Mouse (Mus musculus): ENCODE measurements around the gene Chp2. TPM values are rescaled to one million over a fixed set of nuclear protein-coding genes. Genes with fewer than 3 reads are reported as not detected.
"Not testable (repeated sequence)": the region's sequence is repeated elsewhere in the genome, so short reads cannot be mapped to it uniquely, and the experiment has no call there.

The Chp2 gene
- polyA plus RNA-seq, 1 experiment from 2014 or later: 0.96 TPM

DNA sequence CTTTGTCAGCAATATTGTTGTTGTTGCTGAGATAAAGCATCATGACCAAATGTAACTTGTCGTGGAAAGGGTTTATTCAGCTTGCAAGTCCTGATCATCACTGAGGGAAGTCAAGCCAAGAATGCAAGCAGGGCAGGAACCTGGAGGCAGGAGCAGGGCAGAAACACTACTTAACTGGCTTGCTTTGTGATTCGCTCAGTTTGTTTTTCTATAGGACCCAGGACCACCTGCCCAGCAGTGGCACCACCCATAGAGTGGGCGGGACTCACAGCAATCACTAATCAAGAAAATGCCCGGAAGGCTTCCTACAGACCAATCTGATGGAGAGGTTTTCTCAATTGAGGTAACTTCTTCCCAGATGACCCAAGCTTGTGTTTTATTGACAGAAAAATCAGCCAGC is 10.6 kb downstream of the Chp2 start:
- 76% methylated on average over 4 of the region's 4 CpGs for WGBS
- H3K4me1 ChIP-seq (ENCODE audit: control insufficient read depth, insufficient read depth, low read length): no peaks in the 10 kb centered on the region

DNA sequence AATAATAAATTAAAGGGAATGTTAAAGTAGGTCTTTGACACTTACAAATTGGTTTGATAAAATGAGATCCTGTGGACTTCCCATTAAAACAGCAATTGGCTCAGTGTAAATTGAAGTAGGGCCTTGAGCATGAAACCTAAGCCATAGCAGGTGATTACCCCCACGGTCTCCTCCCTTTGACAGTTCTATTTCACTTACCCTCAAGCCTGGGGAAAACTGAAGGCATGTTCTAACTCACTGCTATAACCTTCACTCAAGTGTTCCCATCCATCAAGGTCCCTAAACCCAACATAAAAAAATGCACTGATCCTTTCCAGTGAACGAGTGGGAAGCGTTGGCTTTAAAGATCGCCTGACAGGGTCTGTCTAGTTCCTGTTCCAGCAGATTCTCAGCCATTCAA is 11.6 kb downstream of the Chp2 start:
- Histone ChIP-seq H3K9ac (replicated peaks; ENCODE audit: low read depth, low read length) (no peak overlapping the region), H3K36me3 (ENCODE audit: control insufficient read depth, insufficient read depth, low read length) (no peaks in the 10 kb centered on the region), H3K4me3 (ENCODE audit: low read depth, low read length) (no peak overlapping the region), H3K4me1 (ENCODE audit: control insufficient read depth, insufficient read depth, low read length) (no peaks in the 10 kb centered on the region), H3K4me2 (ENCODE audit: low read depth, low read length) (no peak overlapping the region), H3K27ac (ENCODE audit: low read depth, low read length) (no peak overlapping the region), H3K27me3 (ENCODE audit: control insufficient read depth, insufficient read depth, low read length) (no peaks in the 10 kb centered on the region), H3K9me3 (ENCODE audit: control insufficient read depth, low read length) (no peaks in the 10 kb centered on the region)
- no peak for ATAC-seq (ENCODE audit: low read depth)
- 76% methylated on average over 4 of the region's 4 CpGs for WGBS

More for the DNA sequence above, 10.6 kb downstream of the Chp2 start:
- Histone ChIP-seq H3K9me3 (ENCODE audit: control insufficient read depth, low read length) (no peaks in the 10 kb centered on the region), H3K27ac (ENCODE audit: low read depth, low read length) (no peak overlapping the region), H3K9ac (replicated peaks; ENCODE audit: low read depth, low read length) (no peak overlapping the region), H3K27me3 (ENCODE audit: control insufficient read depth, insufficient read depth, low read length) (no peaks in the 10 kb centered on the region), H3K36me3 (ENCODE audit: control insufficient read depth, insufficient read depth, low read length) (no peaks in the 10 kb centered on the region), H3K4me2 (ENCODE audit: low read depth, low read length) (no peak overlapping the region), H3K4me3 (ENCODE audit: low read depth, low read length) (no peak overlapping the region)
- ATAC-seq (ENCODE audit: low read depth): no peak

DNA sequence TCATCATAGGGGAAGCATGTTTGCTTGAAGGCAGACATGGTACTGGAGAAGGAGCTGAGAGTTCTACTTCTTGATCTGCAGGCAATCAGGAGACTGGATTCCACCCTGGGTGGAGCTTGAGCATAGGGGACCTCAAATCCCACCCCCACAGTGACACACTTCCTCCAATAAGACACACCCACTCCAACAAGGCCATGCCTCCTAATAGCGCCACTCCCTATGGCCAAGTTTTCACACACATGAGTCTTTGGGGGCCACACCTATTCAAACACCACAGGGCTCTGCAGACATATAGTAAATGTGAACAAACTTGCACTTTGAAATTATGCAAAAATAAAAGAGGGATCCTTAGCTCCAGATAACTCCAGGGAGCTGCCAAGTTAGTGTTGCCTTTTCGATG is 19.6 kb downstream of the Chp2 start:
- WGBS: 94% methylated on average over 2 of the region's 2 CpGs
- Histone ChIP-seq H3K9me3 (ENCODE audit: control insufficient read depth, low read length) (no peaks in the 10 kb centered on the region), H3K27me3 (ENCODE audit: control insufficient read depth, insufficient read depth, low read length) (no peaks in the 10 kb centered on the region), H3K4me3 (ENCODE audit: low read depth, low read length) (no peak overlapping the region), H3K9ac (replicated peaks; ENCODE audit: low read depth, low read length) (no peak overlapping the region), H3K27ac (ENCODE audit: low read depth, low read length) (no peak overlapping the region), H3K4me1 (ENCODE audit: control insufficient read depth, insufficient read depth, low read length) (no peaks in the 10 kb centered on the region), H3K4me2 (ENCODE audit: low read depth, low read length) (no peak overlapping the region), H3K36me3 (ENCODE audit: control insufficient read depth, insufficient read depth, low read length) (no peaks in the 10 kb centered on the region)
- ATAC-seq (ENCODE audit: low read depth): no peak

DNA sequence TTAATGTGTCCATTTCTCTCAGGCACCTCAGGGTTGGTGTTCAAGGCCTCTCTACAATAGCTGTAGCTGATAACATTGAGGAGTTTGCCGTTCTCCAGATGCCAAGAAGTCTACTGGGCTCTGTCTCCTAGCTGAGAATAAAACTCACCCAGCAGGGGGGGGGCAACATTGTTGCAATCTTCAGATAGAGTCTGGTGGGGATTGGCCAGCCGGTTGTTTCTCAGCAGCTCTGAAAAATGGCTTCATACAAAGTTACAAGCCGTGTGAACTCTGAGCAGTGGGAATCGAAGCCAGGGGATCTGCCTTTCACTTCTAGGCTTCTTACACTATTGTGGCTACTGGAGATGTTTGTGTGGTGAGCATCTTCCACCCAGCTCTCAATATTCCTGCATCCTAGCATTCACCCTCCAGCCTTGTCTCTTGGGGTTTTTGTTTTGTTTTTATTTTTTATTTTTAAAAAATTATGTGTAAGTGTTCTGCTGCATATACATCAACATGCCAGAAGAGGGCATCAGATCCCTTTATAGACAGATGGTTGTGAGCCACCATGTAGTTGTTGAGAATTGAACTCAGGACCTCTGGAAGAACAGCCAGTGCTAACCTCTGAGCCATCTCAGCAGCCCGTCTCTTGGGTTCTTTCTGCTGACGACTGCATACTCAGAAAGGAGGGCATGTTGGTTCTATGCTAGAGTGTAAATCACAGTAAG is 21.3 kb downstream of the Chp2 start:
- Histone ChIP-seq H3K36me3 (ENCODE audit: control insufficient read depth, insufficient read depth, low read length) (no peaks in the 10 kb centered on the region), H3K4me3 (ENCODE audit: low read depth, low read length) (no peak overlapping the region), H3K4me1 (ENCODE audit: control insufficient read depth, insufficient read depth, low read length) (no peaks in the 10 kb centered on the region), H3K27me3 (ENCODE audit: control insufficient read depth, insufficient read depth, low read length) (no peaks in the 10 kb centered on the region), H3K9ac (replicated peaks; ENCODE audit: low read depth, low read length) (no peak overlapping the region), H3K9me3 (ENCODE audit: control insufficient read depth, low read length) (no peaks in the 10 kb centered on the region), H3K4me2 (ENCODE audit: low read depth, low read length) (no peak overlapping the region), H3K27ac (ENCODE audit: low read depth, low read length) (no peak overlapping the region)
- WGBS: 76% methylated on average over 6 of the region's 6 CpGs
- ATAC-seq (ENCODE audit: low read depth): no peak

DNA sequence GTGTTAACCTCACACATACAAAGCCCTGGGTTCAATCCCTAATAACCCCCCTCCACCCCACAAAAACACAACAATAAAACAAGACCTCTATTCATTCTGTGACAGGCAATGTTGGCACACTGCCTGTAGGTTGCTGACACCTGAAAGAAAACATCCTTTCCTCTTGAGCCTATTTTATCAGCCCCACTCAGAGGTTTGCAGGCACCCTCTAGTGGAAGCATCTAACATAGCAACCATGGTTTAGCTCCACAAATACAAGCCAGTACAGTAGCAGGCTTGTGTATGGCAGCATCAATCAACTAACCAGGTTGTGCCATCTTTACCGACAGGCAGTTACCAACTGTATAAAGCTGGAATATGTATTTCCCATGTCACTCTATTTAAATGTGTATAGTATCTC is 23.0 kb downstream of the Chp2 start:
- no peak for ATAC-seq (ENCODE audit: low read depth)
- H3K4me1 ChIP-seq (ENCODE audit: control insufficient read depth, insufficient read depth, low read length): no peaks in the 10 kb centered on the region
- no peaks in the 10 kb centered on the region for H3K9me3 ChIP-seq (ENCODE audit: control insufficient read depth, low read length)
- H3K4me2 ChIP-seq (ENCODE audit: low read depth, low read length): no peak overlapping the region
- H3K36me3 ChIP-seq (ENCODE audit: control insufficient read depth, insufficient read depth, low read length): no peaks in the 10 kb centered on the region
- H3K27me3 ChIP-seq (ENCODE audit: control insufficient read depth, insufficient read depth, low read length): no peaks in the 10 kb centered on the region
- 50% methylated on average over 1 of the region's 1 CpGs for WGBS
- no peak overlapping the region for H3K4me3 ChIP-seq (ENCODE audit: low read depth, low read length)
- no peak overlapping the region for H3K27ac ChIP-seq (ENCODE audit: low read depth, low read length)
- H3K9ac ChIP-seq (replicated peaks; ENCODE audit: low read depth, low read length): no peak overlapping the region

DNA sequence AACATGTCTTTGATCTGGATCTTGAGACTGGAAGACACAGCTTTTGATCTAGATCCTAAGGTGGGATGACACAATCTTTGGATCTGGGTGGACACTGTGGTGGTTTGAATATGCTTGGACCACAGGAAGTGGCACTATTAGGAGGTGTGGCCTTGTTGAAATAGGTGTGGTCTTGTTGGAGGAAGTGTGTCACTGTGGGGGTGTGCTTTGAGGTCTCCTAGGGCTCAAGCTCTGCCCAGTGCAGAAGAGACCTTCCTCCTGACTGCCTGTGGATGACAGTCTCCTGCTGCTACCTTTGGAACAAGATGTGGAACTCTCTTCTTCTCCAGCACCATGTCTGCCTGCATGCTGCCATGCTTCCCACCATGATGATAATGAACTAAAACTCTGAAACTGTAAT is 23.4 kb downstream of the Chp2 start:
- ATAC-seq (ENCODE audit: low read depth); H3K27me3 ChIP-seq (ENCODE audit: control insufficient read depth, insufficient read depth, low read length); H3K9ac ChIP-seq (replicated peaks; ENCODE audit: low read depth, low read length); H3K4me3 ChIP-seq (ENCODE audit: low read depth, low read length); H3K9me3 ChIP-seq (ENCODE audit: control insufficient read depth, low read length); H3K36me3 ChIP-seq (ENCODE audit: control insufficient read depth, insufficient read depth, low read length); H3K4me2 ChIP-seq (ENCODE audit: low read depth, low read length); H3K4me1 ChIP-seq (ENCODE audit: control insufficient read depth, insufficient read depth, low read length); H3K27ac ChIP-seq (ENCODE audit: low read depth, low read length): not testable (repeated sequence)

DNA sequence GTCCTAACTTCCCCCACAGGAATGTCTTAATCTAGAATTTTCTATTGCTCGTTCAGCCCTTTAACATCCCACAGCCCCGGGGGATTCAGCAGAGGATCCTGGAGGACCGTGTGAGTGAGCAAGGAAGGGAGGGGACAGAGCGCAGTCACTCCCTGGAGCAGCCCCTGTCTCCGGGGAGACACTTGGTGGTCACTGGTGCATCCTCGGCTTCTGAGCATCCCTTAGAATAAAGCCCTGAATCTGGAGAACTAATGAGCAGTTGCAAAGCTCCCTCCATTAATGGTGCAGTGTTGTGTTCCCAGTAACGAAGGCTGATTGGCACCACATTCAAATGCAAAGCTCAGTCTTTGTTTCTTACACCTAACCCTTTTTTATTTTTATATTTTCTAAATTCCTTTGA is 24.9 kb downstream of the Chp2 start:
- no peaks in the 10 kb centered on the region for H3K27me3 ChIP-seq (ENCODE audit: control insufficient read depth, insufficient read depth, low read length)
- H3K4me1 ChIP-seq (ENCODE audit: control insufficient read depth, insufficient read depth, low read length): no peaks in the 10 kb centered on the region
- no peak overlapping the region for H3K27ac ChIP-seq (ENCODE audit: low read depth, low read length)
- ATAC-seq (ENCODE audit: low read depth): peak; percentile 69; the same call in 1 of the 2 replicates
- H3K4me2 ChIP-seq (ENCODE audit: low read depth, low read length): no peak overlapping the region
- H3K9me3 ChIP-seq (ENCODE audit: control insufficient read depth, low read length): no peaks in the 10 kb centered on the region
- H3K4me3 ChIP-seq (ENCODE audit: low read depth, low read length): no peak overlapping the region
- no peak overlapping the region for H3K9ac ChIP-seq (replicated peaks; ENCODE audit: low read depth, low read length)
- H3K36me3 ChIP-seq (ENCODE audit: control insufficient read depth, insufficient read depth, low read length): no peaks in the 10 kb centered on the region
- WGBS: 38% methylated on average over 7 of the region's 7 CpGs

DNA sequence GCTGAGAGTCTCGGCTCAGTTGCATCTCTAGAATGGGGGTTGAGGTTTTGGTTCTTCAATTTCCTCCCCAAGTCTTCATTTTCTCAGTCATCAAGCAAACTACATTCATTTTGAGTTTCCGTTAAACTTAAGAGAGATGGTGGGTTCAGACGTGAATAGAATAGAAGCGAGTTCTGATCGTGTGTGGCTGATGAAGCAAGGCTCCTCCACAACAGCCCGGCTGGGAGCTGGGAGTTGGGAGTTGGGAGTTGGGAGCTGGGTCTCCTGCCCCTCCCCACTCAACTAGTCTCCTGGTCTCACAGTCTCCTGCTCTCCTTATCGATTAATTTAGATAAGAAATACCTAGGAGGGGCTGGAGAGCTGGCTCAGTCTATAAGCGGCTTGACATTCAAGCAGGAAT is 25.3 kb downstream of the Chp2 start:
- H3K36me3 ChIP-seq (ENCODE audit: control insufficient read depth, insufficient read depth, low read length): no peaks in the 10 kb centered on the region
- H3K27me3 ChIP-seq (ENCODE audit: control insufficient read depth, insufficient read depth, low read length): no peaks in the 10 kb centered on the region
- H3K9me3 ChIP-seq (ENCODE audit: control insufficient read depth, low read length): no peaks in the 10 kb centered on the region
- H3K4me1 ChIP-seq (ENCODE audit: control insufficient read depth, insufficient read depth, low read length): no peaks in the 10 kb centered on the region
- WGBS: 69% methylated on average over 8 of the region's 8 CpGs
- no peak for ATAC-seq (ENCODE audit: low read depth)
- no peak overlapping the region for H3K4me3 ChIP-seq (ENCODE audit: low read depth, low read length)
- no peak overlapping the region for H3K27ac ChIP-seq (ENCODE audit: low read depth, low read length)
- no peak overlapping the region for H3K9ac ChIP-seq (replicated peaks; ENCODE audit: low read depth, low read length)
- H3K4me2 ChIP-seq (ENCODE audit: low read depth, low read length): no peak overlapping the region

DNA sequence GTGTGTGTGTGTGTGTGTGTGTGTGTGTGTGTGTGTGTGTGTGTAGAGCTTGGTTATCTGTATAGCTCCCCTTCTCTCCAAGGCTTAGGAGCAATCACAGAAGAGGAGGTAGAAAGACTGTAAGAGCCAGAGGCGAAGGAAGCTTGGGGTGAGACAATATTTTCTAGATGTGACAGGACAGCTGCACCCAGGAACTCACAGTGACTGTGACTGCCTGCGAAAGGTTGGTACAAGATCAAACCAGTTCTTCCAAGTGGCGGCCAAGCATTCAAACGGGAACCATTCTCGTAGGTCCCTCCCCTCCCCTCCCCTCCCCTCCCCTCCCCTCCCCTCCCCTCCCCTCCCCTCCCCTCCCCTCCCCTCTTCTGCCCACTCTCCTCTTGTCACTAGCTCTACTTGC is 26.7 kb downstream of the Chp2 start:
- no peaks in the 10 kb centered on the region for H3K36me3 ChIP-seq (ENCODE audit: control insufficient read depth, insufficient read depth, low read length)
- H3K4me1 ChIP-seq (ENCODE audit: control insufficient read depth, insufficient read depth, low read length): no peaks in the 10 kb centered on the region
- no peak for ATAC-seq (ENCODE audit: low read depth)
- no peak overlapping the region for H3K4me3 ChIP-seq (ENCODE audit: low read depth, low read length)
- no peak overlapping the region for H3K4me2 ChIP-seq (ENCODE audit: low read depth, low read length)
- H3K9ac ChIP-seq (replicated peaks; ENCODE audit: low read depth, low read length): no peak overlapping the region
- H3K9me3 ChIP-seq (ENCODE audit: control insufficient read depth, low read length): no peaks in the 10 kb centered on the region
- no peaks in the 10 kb centered on the region for H3K27me3 ChIP-seq (ENCODE audit: control insufficient read depth, insufficient read depth, low read length)
- 83% methylated on average over 2 of the region's 5 CpGs for WGBS
- H3K27ac ChIP-seq (ENCODE audit: low read depth, low read length): no peak overlapping the region
